Mouse (Mus musculus) bone marrow macrophage, adult 2 months (primary cell): ENCODE measurements at regions not wholly inside any gene's neighbourhood (a gene's known extent, or its start where the extent isn't known, plus 50 kb on each side); places are given as distances from the start of the nearest gene placed in this dataset.

Experiments
- H3K27ac ChIP-seq: 2 replicates; pipeline ENCODE4 v1.5.1; 2012; ENCODE audit warnings: low read depth, low read length; ENCODE audit not compliant: insufficient read depth
- H3K4me1 ChIP-seq: 2 replicates; pipeline ENCODE4 v1.6.1; 2012; ENCODE audit warnings: low read length; ENCODE audit not compliant: control insufficient read depth, insufficient read depth
- H3K4me3 ChIP-seq: 2 replicates; pipeline ENCODE4 v1.5.1; 2012; ENCODE audit warnings: mild to moderate bottlenecking, low read length, moderate library complexity; ENCODE audit not compliant: insufficient read depth
- CTCF ChIP-seq: IDR thresholded peaks from 2 replicates; pipeline ENCODE4 v1.5.1; 2012; ENCODE audit warnings: low read depth, mild to moderate bottlenecking, low read length, moderate library complexity
- POLR2A ChIP-seq: IDR thresholded peaks from 2 replicates; pipeline ENCODE4 v1.6.1; 2012; ENCODE audit warnings: mild to moderate bottlenecking, low read depth, low read length, borderline replicate concordance

DNA sequence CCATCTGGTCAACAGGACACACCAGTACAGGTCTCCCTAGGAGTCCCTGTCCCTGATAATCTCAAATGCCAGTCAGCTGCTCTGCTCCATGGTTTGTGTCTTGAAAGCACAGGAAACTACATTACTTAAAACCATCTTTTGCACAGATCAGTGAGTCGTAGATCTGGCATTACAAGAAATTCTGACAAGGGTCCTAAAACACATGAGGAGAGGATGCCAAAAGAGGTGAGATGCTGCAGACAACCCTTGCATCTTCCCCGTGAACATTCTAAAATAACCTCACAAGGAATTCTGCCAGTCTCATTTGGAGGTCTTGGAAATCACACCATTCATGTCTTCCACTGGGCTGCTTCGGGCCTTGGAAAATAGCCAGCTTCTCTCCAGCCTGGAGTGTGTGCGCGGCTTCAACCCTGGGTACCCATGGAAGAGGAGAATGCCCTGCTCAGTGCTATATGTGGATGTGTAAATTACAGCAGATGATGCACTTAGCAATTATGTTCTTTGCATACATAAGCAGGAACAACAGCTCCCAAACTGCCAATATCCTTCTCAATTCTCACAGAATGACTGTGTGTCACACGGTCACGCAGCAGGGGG lies 157.3 kb upstream of the Smarca2 start:
- no peak overlapping the region for H3K27ac ChIP-seq
- no peak for TF ChIP-seq POLR2A
- no peak for TF ChIP-seq CTCF

DNA sequence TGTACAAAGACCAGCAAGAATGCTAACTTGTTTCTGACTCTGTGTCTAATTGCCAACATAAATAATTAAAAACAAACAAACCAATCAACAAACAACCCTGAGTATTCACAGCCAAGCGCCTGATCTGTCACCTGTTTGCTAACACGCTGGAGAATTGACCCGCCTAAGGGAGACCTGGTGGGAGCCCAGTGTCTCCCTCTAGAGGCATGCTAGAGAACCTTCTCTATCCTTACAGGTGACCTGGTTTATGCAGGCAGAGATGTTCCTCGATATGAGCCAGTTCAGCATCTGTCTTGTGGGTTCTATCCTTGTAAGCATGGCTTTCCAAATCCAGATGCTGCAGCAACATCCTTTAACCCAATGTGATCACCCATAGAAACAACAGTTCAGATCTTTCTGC lies 143.1 kb upstream of the Smarca2 start:
- TF ChIP-seq POLR2A (no peak), CTCF (no peak)
- no peak overlapping the region for H3K4me3 ChIP-seq
- no peak overlapping the region for H3K27ac ChIP-seq
- H3K4me1 ChIP-seq = no peaks in the 10 kb centered on the region

More for the DNA sequence above, 157.3 kb upstream of the Smarca2 start:
- H3K4me3 ChIP-seq = no peak overlapping the region
- H3K4me1 ChIP-seq = no peaks in the 10 kb centered on the region

DNA sequence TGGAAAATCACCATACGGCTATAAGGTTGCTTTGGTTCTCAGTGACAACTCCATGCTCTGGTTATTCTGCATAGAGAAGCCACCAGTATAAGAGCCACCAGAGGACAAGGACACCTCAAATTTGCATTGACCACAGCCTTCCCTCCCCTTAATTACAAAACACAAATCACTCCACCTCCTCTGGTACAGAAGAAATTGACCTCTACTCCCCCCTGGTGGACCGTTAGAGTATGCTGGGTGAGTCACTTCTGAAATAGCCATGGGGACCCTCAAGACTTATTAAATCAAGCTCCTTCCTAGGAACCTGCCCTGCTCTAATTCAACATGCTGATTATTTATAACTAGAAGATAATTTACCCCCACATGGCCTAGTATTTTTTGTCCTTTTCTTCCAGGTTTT lies 139.6 kb upstream of the Smarca2 start:
- no peak for TF ChIP-seq CTCF
- no peak for TF ChIP-seq POLR2A
- no peak overlapping the region for H3K27ac ChIP-seq
- H3K4me1 ChIP-seq = no peaks in the 10 kb centered on the region
- no peak overlapping the region for H3K4me3 ChIP-seq

DNA sequence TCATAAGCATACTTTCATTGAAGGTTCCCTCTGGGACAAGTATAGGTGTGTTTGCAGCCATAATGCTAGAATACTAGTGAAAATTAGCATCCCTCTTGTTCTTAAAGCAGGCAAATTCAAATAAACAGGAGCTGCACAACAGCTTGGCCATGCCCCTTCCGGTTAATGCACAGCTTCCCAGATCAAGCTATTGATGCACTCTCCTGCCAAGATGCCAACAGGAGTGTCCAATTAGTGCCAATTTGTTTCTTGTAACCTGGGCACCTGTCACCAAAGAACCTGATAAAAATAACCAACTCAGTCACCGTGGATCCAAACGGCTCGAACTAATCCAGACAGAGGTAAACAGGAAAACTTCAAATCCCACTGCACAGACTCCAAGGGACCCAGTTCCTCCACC lies 138.6 kb upstream of the Smarca2 start:
- H3K4me1 ChIP-seq = no peaks in the 10 kb centered on the region
- no peak overlapping the region for H3K27ac ChIP-seq
- TF ChIP-seq CTCF (no peak), POLR2A (no peak)
- no peak overlapping the region for H3K4me3 ChIP-seq

DNA sequence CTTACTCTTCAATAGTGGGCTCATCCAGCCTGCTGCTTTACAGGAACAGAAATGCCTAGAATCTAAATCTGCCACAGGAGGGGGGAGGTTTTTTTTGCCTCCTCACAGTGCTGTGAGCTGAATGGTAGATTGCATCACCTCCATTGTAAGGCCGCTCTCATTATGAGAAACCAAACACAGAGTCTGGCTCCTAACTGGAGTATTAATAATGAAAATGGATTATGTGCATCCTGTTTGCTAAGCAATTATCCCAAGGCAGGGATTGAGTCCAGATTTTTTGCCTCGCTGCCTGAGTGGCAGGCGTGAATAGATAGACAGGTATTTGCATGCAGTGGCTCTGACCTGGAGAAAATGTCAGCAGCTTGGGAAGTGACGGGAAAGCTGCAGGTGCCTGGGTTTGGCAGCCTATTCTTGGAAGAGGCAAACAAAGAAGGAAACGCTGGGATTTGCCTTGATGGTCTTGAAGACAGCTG lies 137.6 kb upstream of the Smarca2 start:
- no peak overlapping the region for H3K4me3 ChIP-seq
- TF ChIP-seq POLR2A (no peak), CTCF (no peak)
- H3K27ac ChIP-seq = no peak overlapping the region
- no peaks in the 10 kb centered on the region for H3K4me1 ChIP-seq

DNA sequence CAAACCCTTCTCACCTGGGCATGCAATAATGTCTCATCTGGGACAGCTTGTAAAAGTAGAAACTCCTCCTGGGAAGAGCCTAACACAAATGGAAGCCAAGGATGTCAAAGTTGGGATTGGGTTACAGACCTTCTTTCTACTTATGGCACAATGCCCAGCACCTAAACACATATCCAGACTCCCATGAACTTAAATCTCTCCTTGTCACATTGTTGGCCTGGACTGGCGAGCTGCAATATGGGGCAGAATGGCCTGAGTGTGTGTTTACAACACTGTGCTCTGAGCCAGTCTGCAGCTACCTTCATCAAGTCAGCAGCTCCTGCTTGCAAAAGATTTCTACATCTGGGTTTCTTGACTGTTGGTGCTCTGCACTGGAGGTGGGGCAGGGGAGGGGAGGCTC lies 132.2 kb upstream of the Smarca2 start:
- H3K4me1 ChIP-seq = no peaks in the 10 kb centered on the region
- TF ChIP-seq CTCF (no peak), POLR2A (no peak)
- H3K27ac ChIP-seq = no peak overlapping the region
- no peak overlapping the region for H3K4me3 ChIP-seq

DNA sequence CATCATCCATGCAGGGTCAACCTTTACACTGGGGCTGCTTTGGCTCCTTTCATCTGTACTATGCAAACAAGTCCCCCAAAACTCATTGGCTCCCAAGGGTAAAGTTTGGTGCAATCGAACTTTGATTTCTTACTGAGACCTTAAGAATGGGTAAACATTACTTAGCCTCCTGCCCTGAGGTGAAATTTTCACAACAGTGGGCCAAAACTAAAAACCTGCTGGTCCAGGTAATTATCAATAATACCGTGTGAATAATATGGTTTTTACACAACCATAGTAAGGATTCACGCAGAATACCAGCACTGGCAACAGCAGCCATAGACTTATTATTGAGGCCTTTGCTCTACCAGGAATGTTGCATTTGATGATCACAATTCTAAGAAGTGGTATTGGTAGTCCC lies 131.6 kb upstream of the Smarca2 start:
- H3K4me3 ChIP-seq = no peak overlapping the region
- no peaks in the 10 kb centered on the region for H3K4me1 ChIP-seq
- TF ChIP-seq POLR2A (no peak), CTCF (no peak)
- H3K27ac ChIP-seq = no peak overlapping the region

DNA sequence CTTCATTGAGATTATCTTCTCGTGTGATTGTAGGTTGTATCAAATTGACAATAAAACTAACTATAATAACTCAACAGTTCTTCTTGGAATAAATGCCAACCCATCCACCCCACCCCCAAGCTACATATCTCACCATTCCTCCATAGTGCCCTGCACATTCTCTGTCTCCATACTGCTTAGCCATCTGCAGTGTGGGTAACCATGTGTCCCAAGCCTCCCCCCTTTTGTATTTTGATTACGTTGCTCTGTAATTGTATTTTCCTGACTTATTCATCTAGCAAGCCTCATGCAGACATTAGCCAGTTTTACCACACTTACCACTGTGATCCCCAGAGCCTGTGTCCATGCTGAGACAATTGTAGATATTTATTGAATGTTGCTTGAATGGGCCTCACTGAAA lies 129.7 kb upstream of the Smarca2 start:
- no peak for TF ChIP-seq POLR2A
- no peak for TF ChIP-seq CTCF
- Histone ChIP-seq H3K4me3 (no peak overlapping the region), H3K27ac (no peak overlapping the region), H3K4me1 (no peaks in the 10 kb centered on the region)

DNA sequence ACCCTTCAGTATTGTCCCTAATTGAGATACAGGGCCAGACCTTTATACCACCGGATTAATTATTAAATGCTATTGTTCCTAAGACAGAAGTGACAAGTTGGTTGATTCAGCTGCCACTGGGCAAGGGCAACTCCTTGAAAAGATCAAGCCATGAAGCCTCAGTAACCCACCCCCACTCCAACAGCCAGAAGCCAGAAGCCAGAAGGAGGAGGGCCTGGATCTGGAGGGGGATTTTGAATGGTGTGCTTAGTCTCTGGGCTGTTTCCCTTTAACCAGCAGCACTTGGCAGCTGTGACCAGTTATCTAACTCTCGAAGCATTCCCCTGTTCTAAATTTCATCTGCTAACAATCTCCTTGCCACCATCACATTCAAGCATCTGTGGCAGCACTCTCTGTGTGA lies 129.1 kb upstream of the Smarca2 start:
- Histone ChIP-seq H3K27ac (no peak overlapping the region), H3K4me3 (no peak overlapping the region), H3K4me1 (no peaks in the 10 kb centered on the region)
- TF ChIP-seq CTCF = no peak

DNA sequence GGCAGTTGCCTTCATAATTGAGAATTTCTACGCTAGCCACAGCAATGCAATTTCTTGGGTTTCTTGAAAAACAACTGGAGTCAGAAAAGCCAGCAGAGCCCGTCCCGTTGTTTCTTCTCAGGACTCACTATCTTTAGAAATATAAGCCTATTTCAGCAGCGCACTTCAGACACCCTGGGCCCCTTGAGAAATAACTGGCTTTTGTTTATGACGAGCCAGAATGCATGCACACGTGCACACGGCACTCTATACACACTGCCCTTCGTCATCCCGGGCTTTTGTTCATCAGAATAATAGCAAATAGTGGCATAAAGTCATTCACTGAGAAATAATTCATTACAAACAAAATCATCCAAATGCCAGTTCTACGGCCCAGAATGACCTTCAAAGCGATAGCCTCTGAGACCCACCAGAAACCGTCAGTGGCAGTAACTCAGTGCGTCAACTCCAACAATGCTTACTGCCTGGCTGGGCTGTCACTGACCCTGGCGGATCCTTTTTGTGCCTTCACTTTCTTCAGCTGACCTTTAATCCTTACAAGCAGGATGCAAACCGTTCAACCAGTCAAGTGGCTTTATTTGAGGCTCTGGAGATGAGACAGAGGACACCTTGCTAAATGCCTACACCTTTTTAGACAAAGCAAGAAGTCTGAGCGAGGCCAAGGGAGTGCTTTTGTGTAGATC lies 126.7 kb upstream of the Smarca2 start:
- H3K4me3 ChIP-seq = no peak overlapping the region
- H3K27ac ChIP-seq = no peak overlapping the region
- TF ChIP-seq CTCF (no peak), POLR2A (no peak)
- H3K4me1 ChIP-seq = no peaks in the 10 kb centered on the region
